Mouse (Mus musculus) erythroblast, embryonic 14.5 days (primary cell): Measurements from ENCODE around the gene Pard6b.

ENCODE experiments used
- GATA1 ChIP-seq: IDR thresholded peaks from 2 replicates; pipeline ENCODE4 v1.6.1; 2012; ENCODE audit warnings: low read length, inconsistent platforms, mixed read lengths
- TAL1 ChIP-seq: IDR thresholded peaks from 3 replicates; pipeline ENCODE4 v1.6.1; 2012; ENCODE audit warnings: low read length, inconsistent platforms, mixed read lengths

DNA sequence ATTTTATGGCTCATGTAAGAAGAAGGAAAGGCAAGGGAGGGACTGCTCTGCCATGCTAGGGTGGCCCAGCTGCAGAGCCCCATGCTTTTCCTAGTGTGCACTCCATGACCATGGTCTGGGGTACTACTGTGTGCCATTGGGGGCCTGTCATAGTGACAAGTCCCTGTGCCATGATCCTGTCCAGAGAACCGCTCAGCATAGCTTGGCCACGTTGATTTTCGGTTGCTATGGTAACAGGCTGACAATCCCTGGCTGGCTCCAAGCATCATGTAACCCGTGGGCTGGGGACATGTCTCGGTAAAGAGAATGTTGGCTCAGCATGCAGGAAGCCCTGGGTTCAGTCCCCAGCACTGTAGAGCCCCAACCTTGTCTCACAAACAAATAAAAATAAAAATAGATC lies 63.0 kb downstream of the Pard6b start:
- TF ChIP-seq TAL1 (no peak), GATA1 (no peak)
